Mouse (Mus musculus): Measurements from ENCODE around the gene Kxd1.

Gene Kxd1

GRCm38 (mm10) chr8:70527512-70528181 lies at the start of gene Kxd1, which contains the start of gene Fkbp8:
Gene Kxd1, minus strand, starts transcription at chr8:70527956.
Gene Fkbp8, plus strand, starts transcription at chr8:70527724.
- peak; percentile 99 to 100 for DNase-seq

- DNase-seq: no peak
Observed at GRCm38 (mm10) chr8:70577207-70577606, 49.5 kb upstream of the Kxd1 start.

GRCm38 (mm10) chr8:70574915-70575314 lies 47.2 kb upstream of the Kxd1 start:
- peak; percentile 76 for DNase-seq

- DNase-seq: no peak
Observed at GRCm38 (mm10) chr8:70574302-70574701, 46.5 kb upstream of the Kxd1 start.

GRCm38 (mm10) chr8:70570990-70571389 lies 43.2 kb upstream of the Kxd1 start:
- peak; percentile 59 to 66 for DNase-seq

- DNase-seq: no peak
Observed at GRCm38 (mm10) chr8:70570360-70570759, 42.6 kb upstream of the Kxd1 start.

GRCm38 (mm10) chr8:70565561-70565960 lies 37.8 kb upstream of the Kxd1 start:
- DNase-seq: no peak

GRCm38 (mm10) chr8:70564696-70565235 lies 37.0 kb upstream of the Kxd1 start:
- DNase-seq: no peak

GRCm38 (mm10) chr8:70563763-70564387 lies 36.1 kb upstream of the Kxd1 start:
- DNase-seq: no peak

GRCm38 (mm10) chr8:70562802-70563201 lies 35.0 kb upstream of the Kxd1 start:
- no peak for DNase-seq

GRCm38 (mm10) chr8:70561809-70562535 lies 34.2 kb upstream of the Kxd1 start:
- DNase-seq: no peak

GRCm38 (mm10) chr8:70561357-70561756 lies 33.6 kb upstream of the Kxd1 start:
- DNase-seq: no peak

- DNase-seq: no peak
Observed at GRCm38 (mm10) chr8:70560564-70560963, 32.8 kb upstream of the Kxd1 start.

- peak; percentile 51 to 60 for DNase-seq
Observed at GRCm38 (mm10) chr8:70560096-70560495, 32.3 kb upstream of the Kxd1 start.

GRCm38 (mm10) chr8:70558983-70559382 lies 31.2 kb upstream of the Kxd1 start:
- DNase-seq: no peak

GRCm38 (mm10) chr8:70558334-70558733 lies 30.6 kb upstream of the Kxd1 start:
- DNase-seq: no peak

- DNase-seq: no peak
Observed at GRCm38 (mm10) chr8:70555079-70555747, 27.5 kb upstream of the Kxd1 start.

- peak; percentile 73 to 77 for DNase-seq
Observed at GRCm38 (mm10) chr8:70553740-70554139, 26.0 kb upstream of the Kxd1 start.

GRCm38 (mm10) chr8:70552836-70553235 lies 25.1 kb upstream of the Kxd1 start:
- DNase-seq: no peak

GRCm38 (mm10) chr8:70551558-70552161 lies 23.9 kb upstream of the Kxd1 start:
- peak in 1 of 2 experiments; percentile 33 for DNase-seq

GRCm38 (mm10) chr8:70549412-70550184 lies 21.8 kb upstream of the Kxd1 start:
- DNase-seq: no peak

GRCm38 (mm10) chr8:70547762-70548161 lies 20.0 kb upstream of the Kxd1 start:
- no peak for DNase-seq

Measured in cerebellum, postnatal 36 days (tissue).